13 mouse cellular contexts compared by ENCODE assay signal in the genomic region with DNA sequence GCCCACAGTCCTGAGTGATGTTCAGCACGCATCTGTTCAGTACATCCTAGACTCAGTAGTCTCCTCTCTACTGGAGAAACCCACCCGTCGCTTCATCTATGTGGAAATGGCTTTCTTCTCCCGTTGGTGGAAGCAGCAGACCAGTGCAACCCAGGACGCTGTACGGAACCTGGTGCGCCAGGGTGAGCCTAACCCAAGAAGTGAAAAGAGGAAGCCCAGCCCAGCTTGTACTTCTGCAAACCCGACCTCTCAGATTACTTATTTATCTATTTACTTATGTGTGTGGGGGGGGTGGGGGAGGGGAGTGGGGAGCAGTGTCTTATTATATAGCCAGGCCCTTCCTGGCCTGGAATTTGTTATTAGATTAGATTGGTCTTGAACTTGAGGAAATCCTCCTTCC. TPM values are rescaled to one million over a fixed set of nuclear protein-coding genes. Genes with fewer than 3 reads are reported as not detected.
DNase-seq lines count a peak whose midpoint lies in the region; ATAC-seq lines count a peak whose summit lies in the region.
"Had no signal": no experiment of that assay in that cellular context is flagged by ENCODE, and none has a peak within 500 bp of the region (broad histone marks: within the 10 kb centered on the region; RNA-seq: fewer than 3 reads in every experiment).

No protein-coding gene starts in this region.

- no peak overlapping the region for H3K4me2 ChIP-seq in kidney, embryonic 15.5 days
- H3K4me2 ChIP-seq in hindbrain, embryonic 12.5 days (replicated peaks), result no peak overlapping the region

- H3K9ac ChIP-seq in kidney, embryonic 15.5 days, result no peak overlapping the region
- no peak overlapping the region for H3K9ac ChIP-seq in hindbrain, embryonic 12.5 days

- H3K9me3 ChIP-seq in kidney, embryonic 15.5 days (replicated peaks), result no peaks in the 10 kb centered on the region
- H3K9me3 ChIP-seq in hindbrain, embryonic 12.5 days (replicated peaks), result no peaks in the 10 kb centered on the region
- H3K9me3 ChIP-seq: heart, embryonic 12.5 days had no signal

- H3K36me3 ChIP-seq in kidney, embryonic 15.5 days, result peaks cover 43% of the 10 kb centered on the region
- H3K36me3 ChIP-seq in macrophage (ENCODE audit: inconsistent target), result peaks cover 43% of the 10 kb centered on the region
- peaks cover 17% of the 10 kb centered on the region; the same call in 1 of the 2 replicates for H3K36me3 ChIP-seq in hindbrain, embryonic 12.5 days

- 0 out of 2 replicates have a peak overlapping the region, but pooled peaks have one; percentile 69 for H3K4me3 ChIP-seq in kidney, embryonic 15.5 days (replicated peaks)
- peak overlapping the region; percentile 70 for H3K4me3 ChIP-seq in macrophage (ENCODE audit: inconsistent target)
- H3K4me3 ChIP-seq in hindbrain, embryonic 12.5 days, result no peak overlapping the region

- peaks cover 43% of the 10 kb centered on the region for H3K79me2 ChIP-seq in macrophage (ENCODE audit: inconsistent target)

- no peak for DNase-seq in kidney, adult 18-20 months
- peak; percentile 66 for DNase-seq in 416B (ENCODE audit: low read depth)
- DNase-seq in MEL-GATA-1-ER (ENCODE audit: extremely low read depth, low read depth), result peak; percentile 75
- DNase-seq in urinary bladder, postnatal 14 days (ENCODE audit: low spot score), result no peak
- DNase-seq in thymus, postnatal 36 days, result no peak
- DNase-seq: lung, postnatal 10 days had no signal

- WGBS in kidney, embryonic 15.5 days, result 89% methylated on average over 8 of the region's 8 CpGs
- WGBS in macrophage (ENCODE audit: missing documents), result 1% methylated on average over 8 of the region's 8 CpGs
- WGBS in hindbrain, embryonic 12.5 days, result 91% methylated on average over 8 of the region's 8 CpGs

- H3K27ac ChIP-seq in kidney, embryonic 15.5 days, result no peak overlapping the region
- H3K27ac ChIP-seq in macrophage, result peak overlapping the region; percentile 71
- H3K27ac ChIP-seq in hindbrain, embryonic 12.5 days, result no peak overlapping the region

- peaks cover 36% of the 10 kb centered on the region for H3K4me1 ChIP-seq in kidney, embryonic 15.5 days
- H3K4me1 ChIP-seq in hindbrain, embryonic 12.5 days, result peaks cover 25% of the 10 kb centered on the region

- no peak for ATAC-seq in kidney, embryonic 15.5 days (replicated peaks; ENCODE audit: low FRiP score)
- no peak for ATAC-seq in hindbrain, embryonic 12.5 days (ENCODE audit: low FRiP score)

- no peaks in the 10 kb centered on the region for H3K27me3 ChIP-seq in kidney, embryonic 15.5 days
- H3K27me3 ChIP-seq in hindbrain, embryonic 12.5 days, result no peaks in the 10 kb centered on the region
- H3K27me3 ChIP-seq: heart, embryonic 12.5 days had no signal

RNA-seq across cellular contexts. Expression of a gene that starts 1.6 kb away (rescaled TPM):
- polyA plus RNA-seq in kidney, embryonic 15.5 days (2015; fragmentation: Nextera tagmentation; extraction: Ambion mirVana), result 39.2 and 41.5 TPM in 2 replicates
- 100 to 1,000 TPM in 21 of 26 experiments, 10 to 100 TPM in 5; 50.3 to 527 (median 260) TPM for total RNA-seq in macrophage (2018; cell fraction: chromatin; rRNA removed)
- 100 to 1,000 TPM; 120 to 611 (median 292) TPM for total RNA-seq in macrophage (2018; cell fraction: cytosol; rRNA removed)
- 100 to 1,000 TPM; 140 to 891 (median 412) TPM for total RNA-seq in macrophage (2018; cell fraction: nucleus; rRNA removed)
- 375 to 585 TPM (median 491 TPM) in 3 replicates for polyA plus RNA-seq in macrophage (2018)
- polyA plus RNA-seq in hindbrain, embryonic 12.5 days (2016; fragmentation: Nextera tagmentation; extraction: Ambion mirVana), result 19.7 and 22.4 TPM in 2 replicates

RNA-seq across cellular contexts. Expression of a gene that starts 3.5 kb away (rescaled TPM):
- 43.3 and 45.1 TPM in 2 replicates for polyA plus RNA-seq in kidney, embryonic 15.5 days (2015; fragmentation: Nextera tagmentation; extraction: Ambion mirVana)
- total RNA-seq in macrophage (2018; cell fraction: chromatin; rRNA removed), result 10 to 100 TPM in 22 of 26 experiments, 1 to 10 TPM in 4; 6.6 to 51.2 (median 25.4) TPM
- 10 to 100 TPM; 11.7 to 20.2 (median 16.5) TPM for total RNA-seq in macrophage (2018; cell fraction: cytosol; rRNA removed)
- 10 to 100 TPM in 23 of 26 experiments, 1 to 10 TPM in 3; 7.2 to 41.2 (median 20.3) TPM for total RNA-seq in macrophage (2018; cell fraction: nucleus; rRNA removed)
- polyA plus RNA-seq in macrophage (2018), result 13.5 to 19.5 TPM (median 15.7 TPM) in 3 replicates
- 46.0 and 48.4 TPM in 2 replicates for polyA plus RNA-seq in hindbrain, embryonic 12.5 days (2016; fragmentation: Nextera tagmentation; extraction: Ambion mirVana)

RNA-seq across cellular contexts. Expression of a gene that starts 4.1 kb away (rescaled TPM):
- 141 TPM in 2 replicates for polyA plus RNA-seq in kidney, embryonic 15.5 days (2015; fragmentation: Nextera tagmentation; extraction: Ambion mirVana)
- 10 to 100 TPM in 12 of 26 experiments, 1 to 10 TPM in 14; 2.1 to 19.1 (median 9.2) TPM for total RNA-seq in macrophage (2018; cell fraction: chromatin; rRNA removed)
- 10 to 100 TPM; 45.0 to 67.5 (median 53.5) TPM for total RNA-seq in macrophage (2018; cell fraction: cytosol; rRNA removed)
- total RNA-seq in macrophage (2018; cell fraction: nucleus; rRNA removed), result 10 to 100 TPM; 10.6 to 34.2 (median 18.6) TPM
- polyA plus RNA-seq in macrophage (2018), result 66.3 to 79.6 TPM (median 68.7 TPM) in 3 replicates
- polyA plus RNA-seq in hindbrain, embryonic 12.5 days (2016; fragmentation: Nextera tagmentation; extraction: Ambion mirVana), result 93.6 and 108 TPM in 2 replicates

RNA-seq across cellular contexts. Expression of a gene that starts 13.1 kb away (rescaled TPM):
- polyA plus RNA-seq in kidney, embryonic 15.5 days (2015; fragmentation: Nextera tagmentation; extraction: Ambion mirVana), result 68.8 and 72.3 TPM in 2 replicates
- 100 to 1,000 TPM in 7 of 26 experiments, 10 to 100 TPM in 19; 38.2 to 170 (median 83.3) TPM for total RNA-seq in macrophage (2018; cell fraction: chromatin; rRNA removed)
- total RNA-seq in macrophage (2018; cell fraction: cytosol; rRNA removed), result 10 to 100 TPM; 31.8 to 51.9 (median 42.7) TPM
- 100 to 1,000 TPM in 3 of 26 experiments, 10 to 100 TPM in 23; 32.9 to 135 (median 62.8) TPM for total RNA-seq in macrophage (2018; cell fraction: nucleus; rRNA removed)
- 28.6 to 47.4 TPM (median 37.1 TPM) in 3 replicates for polyA plus RNA-seq in macrophage (2018)
- 69.2 and 76.9 TPM in 2 replicates for polyA plus RNA-seq in hindbrain, embryonic 12.5 days (2016; fragmentation: Nextera tagmentation; extraction: Ambion mirVana)

RNA-seq across cellular contexts. Expression of a gene that starts 16.9 kb away (rescaled TPM):
- 0.66 and 0.82 TPM in 2 replicates for polyA plus RNA-seq in kidney, embryonic 15.5 days (2015; fragmentation: Nextera tagmentation; extraction: Ambion mirVana)
- total RNA-seq in macrophage (2018; cell fraction: chromatin; rRNA removed), result not detected
- total RNA-seq in macrophage (2018; cell fraction: cytosol; rRNA removed), result not detected
- 1 to 10 TPM in 2 of 26 experiments, not detected in 24; 5.5 to 7.9 TPM for total RNA-seq in macrophage (2018; cell fraction: nucleus; rRNA removed)
- not detected in 3 replicates for polyA plus RNA-seq in macrophage (2018)
- polyA plus RNA-seq in hindbrain, embryonic 12.5 days (2016; fragmentation: Nextera tagmentation; extraction: Ambion mirVana), result 0.85 and 1.2 TPM in 2 replicates
- total RNA-seq: gastrocnemius, adult 18-20 months; layer of hippocampus, adult 8-10 months; left cerebral cortex, postnatal 36 days had no signal
- polyA plus RNA-seq: heart, embryonic 12.5 days had no signal

Comparison
In these comparisons a context has a peak if more than half of its experiments do, and no peak if none do; other contexts are left out.
1. DNase-seq: peak in 416B (single experiment) and MEL-GATA-1-ER (single experiment); none in kidney, adult 18-20 months (single experiment), urinary bladder, postnatal 14 days (single experiment) and thymus, postnatal 36 days (0 of 2).